Mouse (Mus musculus): ENCODE measurements at regions not wholly inside any gene's neighbourhood (a gene's known extent, or its start where the extent isn't known, plus 50 kb on each side); places are given as distances from the start of the nearest gene placed in this dataset.
A peak's percentile ranks its signal among the peaks of the same experiment; 100 is the strongest.

DNA sequence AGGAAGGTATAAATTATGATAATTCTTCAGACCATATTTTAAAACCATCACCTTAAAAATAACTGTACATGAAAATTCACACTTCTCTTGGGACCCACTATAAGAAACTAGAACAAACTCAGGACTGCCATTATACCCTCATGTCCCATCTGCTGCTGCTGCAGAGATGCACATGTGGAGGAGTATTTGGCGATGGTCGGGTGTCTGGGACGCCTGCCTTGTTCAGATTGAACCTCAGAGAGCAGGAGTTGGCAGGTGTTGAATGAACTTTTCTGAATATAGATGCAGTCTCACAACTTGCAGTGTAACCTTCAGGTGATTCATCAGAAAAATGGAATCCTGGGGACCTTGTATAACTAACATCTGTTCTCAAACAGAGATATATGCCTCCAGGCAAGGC, 1338.0 kb downstream of the Slc22a22 start:
- peak; percentile 3 to 45 for DNase-seq (ENCODE audit: low spot score in 2 of 2)

DNA sequence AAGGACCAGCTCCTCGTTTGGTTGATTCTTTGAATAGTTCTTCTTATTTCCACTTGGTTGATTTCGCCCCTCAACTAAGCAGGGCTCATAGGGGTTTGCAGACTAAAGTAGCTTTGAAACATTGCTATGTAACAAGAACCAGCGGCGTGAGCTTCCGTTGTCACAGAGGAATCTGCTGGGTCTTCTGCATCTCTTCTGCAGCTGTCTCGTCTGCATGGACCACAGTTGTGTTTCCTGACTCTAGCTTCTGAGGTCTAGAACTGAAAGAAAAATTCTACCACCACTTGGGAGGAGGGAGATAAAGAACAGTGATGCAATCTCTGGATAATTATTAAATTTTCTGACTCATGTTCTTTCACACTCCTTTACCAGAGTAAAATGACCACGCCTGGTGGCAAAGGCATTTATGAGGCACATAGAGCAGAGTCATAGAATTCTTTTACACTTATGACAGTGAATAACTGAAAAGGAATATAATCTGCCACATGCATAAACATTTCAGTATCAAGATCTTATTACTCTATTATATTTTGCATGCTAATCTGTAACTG, 1340.9 kb downstream of the Slc22a22 start:
- DNase-seq (ENCODE audit: low spot score in 2 of 2), result no peak

- no peak for DNase-seq (ENCODE audit: low spot score in 2 of 2)
These were observed 1349.4 kb downstream of the Slc22a22 start for GRCm38 (mm10) chr15:56128029-56128428.

DNA sequence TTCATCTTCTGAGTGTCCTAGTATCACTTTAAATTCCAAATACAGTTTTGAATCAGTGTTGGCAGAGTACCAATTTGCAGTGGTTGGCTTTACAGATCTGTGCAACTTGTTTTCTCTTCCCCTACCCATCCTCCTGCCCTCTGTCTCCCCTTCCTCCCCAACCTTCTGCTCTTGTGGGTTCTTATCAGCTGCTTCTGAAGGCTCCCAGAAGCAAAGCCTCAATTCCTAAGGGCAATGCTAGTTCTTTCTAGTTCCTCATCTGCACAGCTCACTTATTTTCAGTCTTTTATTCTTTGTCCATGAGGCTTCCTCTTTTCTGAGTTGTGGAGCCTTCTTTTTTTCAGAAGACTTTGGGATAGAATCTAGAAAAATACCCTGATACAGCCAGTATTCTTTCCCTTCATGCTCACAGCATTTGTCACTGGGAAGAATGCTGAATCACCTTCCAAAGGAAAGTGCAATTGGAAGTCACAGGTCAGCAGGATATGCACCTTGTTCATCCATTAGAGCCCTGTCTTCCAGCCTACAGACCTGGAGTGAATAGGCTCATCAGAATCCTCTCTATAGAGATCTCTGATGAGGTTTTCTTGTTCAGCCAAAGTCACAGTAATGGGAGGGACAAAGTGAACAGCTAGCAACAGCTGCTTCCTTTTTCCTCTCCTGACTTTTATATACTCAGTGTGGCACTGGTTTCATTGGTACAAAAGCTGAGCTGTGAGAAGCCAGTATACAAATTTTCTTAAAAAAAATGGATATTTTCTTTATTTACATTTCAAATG, 1357.9 kb downstream of the Slc22a22 start:
- no peak for DNase-seq (ENCODE audit: low spot score in 2 of 2)

DNA sequence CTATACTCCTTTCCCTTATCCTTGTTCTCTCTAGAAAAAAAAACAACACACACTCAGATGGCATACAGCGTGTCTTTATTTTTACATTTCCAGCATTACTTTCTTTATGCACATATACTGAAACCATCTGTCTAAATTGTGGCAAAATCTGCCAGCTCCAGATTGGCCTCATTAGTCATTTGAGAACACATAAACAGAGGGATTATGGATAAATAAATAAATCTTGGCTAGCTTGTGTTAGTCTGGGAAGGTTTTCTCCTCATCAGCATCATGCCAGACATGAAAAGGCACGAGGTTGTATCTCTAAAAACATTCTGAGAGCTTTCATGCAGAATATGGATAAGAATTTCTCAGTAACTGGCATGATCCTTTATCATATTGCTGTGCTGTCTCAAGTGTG, 1369.1 kb downstream of the Slc22a22 start:
- peak in 1 of 2 experiments; percentile 23 for DNase-seq (ENCODE audit: low spot score in 2 of 2)

- no peak for DNase-seq (ENCODE audit: low spot score in 2 of 2)
These were observed 1369.7 kb downstream of the Slc22a22 start for GRCm38 (mm10) chr15:56107719-56108118.

DNA sequence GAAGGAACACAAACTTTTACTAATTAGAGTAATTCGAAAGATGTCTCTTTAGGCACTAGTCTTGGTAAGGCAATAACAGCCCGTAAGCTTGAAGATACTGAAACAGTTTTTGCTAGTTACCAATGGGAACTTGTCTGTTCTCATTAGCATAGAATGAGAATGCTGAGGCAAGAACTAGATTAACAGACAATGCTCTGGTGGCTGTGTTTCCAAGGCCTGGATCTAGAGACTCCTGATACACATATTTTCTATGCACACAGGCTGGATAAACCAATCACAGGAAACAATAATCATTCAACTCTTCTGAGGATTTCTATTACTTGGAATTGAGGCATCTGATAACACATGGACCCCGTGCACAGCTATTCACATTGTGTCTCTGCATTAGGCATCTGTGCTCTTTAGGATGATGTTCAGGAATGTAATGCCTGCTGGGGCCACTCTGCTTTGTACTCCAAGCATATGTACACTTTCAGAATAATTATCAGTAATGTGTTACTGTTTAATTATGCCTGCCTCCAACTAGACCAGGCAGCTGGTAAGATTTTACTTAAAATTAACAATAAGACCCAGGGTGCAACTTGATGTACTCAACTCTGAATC, 1377.2 kb downstream of the Slc22a22 start:
- DNase-seq (ENCODE audit: low spot score in 2 of 2), result no peak

GRCm38 (mm10) chr15:56077838-56078567, 1399.4 kb downstream of the Slc22a22 start:
- no peak for DNase-seq (ENCODE audit: low spot score in 2 of 2)

GRCm38 (mm10) chr15:56077081-56077480, 1400.3 kb downstream of the Slc22a22 start:
- DNase-seq (ENCODE audit: low spot score in 2 of 2), result no peak

- DNase-seq (ENCODE audit: low spot score in 2 of 2), result no peak
These were observed 1400.7 kb downstream of the Slc22a22 start for GRCm38 (mm10) chr15:56076680-56077079.

GRCm38 (mm10) chr15:56069511-56069910, 1407.9 kb downstream of the Slc22a22 start:
- no peak for DNase-seq (ENCODE audit: low spot score in 2 of 2)

GRCm38 (mm10) chr15:56067214-56067613, 1410.2 kb downstream of the Slc22a22 start:
- DNase-seq (ENCODE audit: low spot score in 2 of 2), result no peak

DNA sequence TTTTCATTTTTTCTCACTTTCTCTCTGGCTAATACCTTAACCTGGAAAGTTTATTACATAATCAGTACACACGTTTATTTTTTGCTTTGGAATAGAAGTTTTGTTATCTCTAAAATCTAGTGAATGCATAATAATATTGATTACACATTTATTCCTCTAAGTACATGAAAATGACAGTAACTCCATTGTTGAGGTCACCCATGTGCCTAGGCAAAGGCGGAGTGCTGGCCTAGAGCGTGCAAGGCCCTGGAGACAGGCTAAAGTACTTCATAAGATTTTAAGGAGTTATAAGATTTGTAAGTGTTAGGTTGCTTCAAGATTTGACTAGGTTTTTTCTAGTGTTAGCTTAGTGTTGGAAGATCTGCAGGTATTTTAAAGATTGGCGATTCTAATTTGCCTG, 1410.9 kb downstream of the Slc22a22 start:
- no peak for DNase-seq (ENCODE audit: low spot score in 2 of 2)

- no peak for DNase-seq (ENCODE audit: low spot score in 2 of 2)
These were observed 1411.4 kb downstream of the Slc22a22 start for GRCm38 (mm10) chr15:56065872-56066534.

- DNase-seq (ENCODE audit: low spot score in 2 of 2), result no peak
These were observed 1414.8 kb downstream of the Slc22a22 start for GRCm38 (mm10) chr15:56062576-56062975.

DNA sequence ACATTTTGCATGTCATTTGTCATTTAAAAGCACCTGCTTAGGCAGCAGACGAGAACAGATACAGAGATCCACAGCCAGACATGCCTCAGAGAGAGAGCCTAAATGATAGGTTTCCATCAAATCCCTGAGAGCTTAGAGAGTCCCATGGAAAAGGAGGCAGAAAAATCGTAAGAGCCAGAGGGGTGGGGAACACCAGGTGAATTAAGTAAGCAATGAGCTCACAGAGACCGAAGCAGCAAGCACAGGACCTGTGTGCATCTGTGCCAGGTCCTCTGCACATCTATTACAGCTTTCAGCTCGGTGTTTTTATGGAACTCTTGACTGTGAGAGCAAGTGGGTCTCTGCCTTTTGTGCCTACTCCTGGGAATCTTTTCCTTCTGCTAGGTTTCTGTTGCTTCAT, 1416.1 kb downstream of the Slc22a22 start:
- DNase-seq (ENCODE audit: low spot score in 2 of 2), result no peak

GRCm38 (mm10) chr15:56050716-56051115, 1426.7 kb downstream of the Slc22a22 start:
- DNase-seq (ENCODE audit: low spot score in 2 of 2), result no peak

- no peak for DNase-seq (ENCODE audit: low spot score in 2 of 2)
These were observed 1429.6 kb downstream of the Slc22a22 start for GRCm38 (mm10) chr15:56047832-56048231.

DNA sequence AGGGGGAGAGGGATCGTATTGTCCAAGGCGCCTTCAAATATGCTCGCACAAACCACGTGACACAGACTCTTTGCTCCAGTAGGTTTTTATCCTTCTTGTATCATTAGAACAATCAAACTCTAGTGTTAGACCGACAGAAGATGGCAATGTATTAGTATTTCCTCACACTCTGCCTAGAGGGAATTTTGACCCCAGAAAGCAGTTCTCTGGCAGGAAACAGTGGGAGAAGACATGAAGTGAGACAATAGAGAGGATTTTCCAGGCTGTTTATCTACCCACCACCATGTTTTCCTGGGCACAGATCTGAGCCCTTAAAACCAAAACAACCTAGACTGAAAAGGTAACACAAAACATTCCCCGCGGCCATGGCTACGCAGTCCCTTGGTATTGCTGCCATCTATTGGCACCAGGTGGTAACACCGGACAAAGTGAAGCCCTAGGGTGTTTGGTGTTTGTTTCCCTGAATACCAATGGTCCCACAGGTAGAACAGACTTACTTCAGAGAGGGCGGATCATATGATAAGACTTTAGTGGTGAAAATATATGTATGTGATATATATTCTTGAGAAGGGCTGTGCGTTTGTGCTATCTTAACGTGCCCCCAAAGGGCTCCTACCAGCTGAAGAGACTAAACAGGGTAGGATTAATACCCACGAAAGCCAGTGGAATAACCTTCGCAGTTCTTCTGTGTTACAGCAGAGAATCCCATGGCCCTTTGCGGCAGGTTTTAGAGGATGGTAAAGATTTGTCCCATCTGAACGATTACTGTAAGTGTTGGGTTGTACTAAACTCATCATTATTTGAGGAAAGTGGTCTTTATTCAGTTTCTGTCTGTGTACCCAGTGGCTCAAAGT, 1430.5 kb downstream of the Slc22a22 start:
- DNase-seq (ENCODE audit: low spot score in 2 of 2), result peak; percentile 74 to 79

- DNase-seq (ENCODE audit: low spot score in 2 of 2), result no peak
These were observed 1431.7 kb downstream of the Slc22a22 start for GRCm38 (mm10) chr15:56045510-56046245.
